Mouse (Mus musculus): ENCODE data around the gene Sdccag8. TPM values are rescaled to one million over a fixed set of nuclear protein-coding genes. Genes with fewer than 3 reads are reported as not detected.

The Sdccag8 gene
- polyA plus RNA-seq, 3 experiments from 2014 or later, result 24.5 to 28.1 (median 27.5) TPM

DNA sequence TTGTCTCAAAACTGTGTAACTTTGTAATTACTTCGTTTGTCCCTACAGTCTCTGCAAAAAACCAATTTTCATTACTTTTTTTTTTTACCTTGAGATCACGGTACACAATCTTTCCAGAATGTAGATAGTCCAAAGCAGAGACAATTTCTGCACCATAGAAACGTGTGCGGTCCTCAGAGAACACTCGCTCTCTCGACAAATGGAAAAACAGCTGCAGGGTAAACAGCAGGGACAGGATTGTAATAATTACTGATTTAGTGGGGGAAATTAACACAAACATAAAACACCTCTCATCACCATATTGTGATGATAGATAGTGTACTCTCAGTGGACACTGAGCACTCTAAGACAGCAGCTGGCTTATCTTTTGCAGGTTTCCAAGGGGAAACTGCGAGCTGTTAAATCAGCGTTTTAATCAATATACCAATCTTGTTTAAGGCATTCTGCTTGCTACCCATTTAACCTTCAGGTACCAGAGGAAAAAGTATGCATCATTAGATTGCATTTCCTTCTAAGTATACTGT is 252.7 kb downstream of the Sdccag8 start:
- no peak for ATAC-seq

DNA sequence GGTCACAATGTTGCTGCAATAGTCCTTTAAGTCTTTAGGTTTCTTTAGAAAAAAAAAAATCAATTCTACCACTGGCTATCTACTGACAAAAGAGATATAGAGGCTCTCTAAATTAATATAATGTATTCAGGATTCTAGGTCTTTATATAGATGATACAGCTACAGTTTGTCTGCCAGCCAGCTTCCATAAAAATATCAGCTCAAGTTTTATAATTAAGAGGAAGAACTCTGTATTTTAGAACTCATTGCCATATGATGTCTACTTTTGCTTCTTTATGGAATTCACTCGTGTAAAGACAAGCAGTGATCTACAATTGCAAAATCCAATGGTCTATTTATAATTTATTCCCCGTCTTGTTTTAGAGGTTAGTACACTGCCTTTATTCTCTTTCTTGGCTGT is 254.7 kb downstream of the Sdccag8 start:
- ATAC-seq, result no peak

Other genes starting within 250 kb of the Sdccag8 start
- gene Cep170, start 593 bp upstream of the Sdccag8 start, polyA plus RNA-seq (2017; shearing (Covaris generic)), result 10 to 100 TPM; 10.7 to 11.6 (median 11.6) TPM

Data from inflammation-experienced regulatory T-cells, adult 6 months (primary cell).